Mouse (Mus musculus): ENCODE results near the gene Rec114. TPM values are rescaled to one million over a fixed set of nuclear protein-coding genes. Genes with fewer than 3 reads are reported as not detected.

Gene Rec114
- polyA plus RNA-seq, 1 experiment from 2014 or later: 1.9 TPM

GRCm38 (mm10) chr9:58748142-58748541 lies 4.4 kb upstream of the Rec114 start:
- Histone ChIP-seq H3K9ac (ENCODE audit: low read depth, low read length) (no peak overlapping the region), H3K4me1 (replicated peaks; ENCODE audit: control insufficient read depth, insufficient read depth, low read length) (no peaks in the 10 kb centered on the region), H3K4me2 (replicated peaks; ENCODE audit: low read depth) (no peak overlapping the region), H3K27me3 (replicated peaks; ENCODE audit: control insufficient read depth, insufficient read depth, low read length) (no peaks in the 10 kb centered on the region), H3K4me3 (ENCODE audit: low read depth, low read length) (no peak overlapping the region), H3K36me3 (ENCODE audit: control insufficient read depth, insufficient read depth) (no peaks in the 10 kb centered on the region), H3K27ac (ENCODE audit: low read depth, low read length) (no peak overlapping the region), H3K9me3 (ENCODE audit: control insufficient read depth) (0 out of 2 replicates have a peak, but pooled peaks cover 2% of the 10 kb centered on the region)
- ATAC-seq: no peak
- TF ChIP-seq CTCF (IDR thresholded peaks at IDR 0.05; ENCODE audit: low read depth): no peak
- WGBS: 46% methylated on average over 4 of the region's 4 CpGs

- Histone ChIP-seq H3K4me3 (ENCODE audit: low read depth, low read length) (no peak overlapping the region), H3K4me1 (replicated peaks; ENCODE audit: control insufficient read depth, insufficient read depth, low read length) (no peaks in the 10 kb centered on the region), H3K27me3 (replicated peaks; ENCODE audit: control insufficient read depth, insufficient read depth, low read length) (no peaks in the 10 kb centered on the region), H3K9ac (ENCODE audit: low read depth, low read length) (no peak overlapping the region), H3K27ac (ENCODE audit: low read depth, low read length) (no peak overlapping the region), H3K36me3 (ENCODE audit: control insufficient read depth, insufficient read depth) (no peaks in the 10 kb centered on the region), H3K9me3 (ENCODE audit: control insufficient read depth) (0 out of 2 replicates have a peak, but pooled peaks cover 2% of the 10 kb centered on the region), H3K4me2 (replicated peaks; ENCODE audit: low read depth) (no peak overlapping the region)
- TF ChIP-seq CTCF (IDR thresholded peaks at IDR 0.05; ENCODE audit: low read depth): no peak
- WGBS: 58% methylated on average over 6 of the region's 6 CpGs
- ATAC-seq: no peak
Observed at GRCm38 (mm10) chr9:58747328-58747755, 3.6 kb upstream of the Rec114 start.

- no peak for TF ChIP-seq CTCF (IDR thresholded peaks at IDR 0.05; ENCODE audit: low read depth)
- no peak overlapping the region for H3K9ac ChIP-seq (ENCODE audit: low read depth, low read length)
- H3K4me3 ChIP-seq (ENCODE audit: low read depth, low read length): no peak overlapping the region
- H3K36me3 ChIP-seq (ENCODE audit: control insufficient read depth, insufficient read depth): no peaks in the 10 kb centered on the region
- 94% methylated on average over 2 of the region's 2 CpGs for WGBS
- no peak for ATAC-seq
- no peak overlapping the region for H3K27ac ChIP-seq (ENCODE audit: low read depth, low read length)
- no peaks in the 10 kb centered on the region for H3K4me1 ChIP-seq (replicated peaks; ENCODE audit: control insufficient read depth, insufficient read depth, low read length)
- no peaks in the 10 kb centered on the region for H3K27me3 ChIP-seq (replicated peaks; ENCODE audit: control insufficient read depth, insufficient read depth, low read length)
- no peak overlapping the region for H3K4me2 ChIP-seq (replicated peaks; ENCODE audit: low read depth)
- H3K9me3 ChIP-seq (ENCODE audit: control insufficient read depth): no peaks in the 10 kb centered on the region
Observed at GRCm38 (mm10) chr9:58742692-58743091, 1.1 kb downstream of the Rec114 start.

- H3K9ac ChIP-seq (ENCODE audit: low read depth, low read length): no peak overlapping the region
- H3K27me3 ChIP-seq (replicated peaks; ENCODE audit: control insufficient read depth, insufficient read depth, low read length): no peaks in the 10 kb centered on the region
- H3K27ac ChIP-seq (ENCODE audit: low read depth, low read length): no peak overlapping the region
- no peaks in the 10 kb centered on the region for H3K9me3 ChIP-seq (ENCODE audit: control insufficient read depth)
- H3K4me1 ChIP-seq (replicated peaks; ENCODE audit: control insufficient read depth, insufficient read depth, low read length): no peaks in the 10 kb centered on the region
- H3K36me3 ChIP-seq (ENCODE audit: control insufficient read depth, insufficient read depth): no peaks in the 10 kb centered on the region
- ATAC-seq: no peak
- no peak for TF ChIP-seq CTCF (IDR thresholded peaks at IDR 0.05; ENCODE audit: low read depth)
- H3K4me2 ChIP-seq (replicated peaks; ENCODE audit: low read depth): no peak overlapping the region
- H3K4me3 ChIP-seq (ENCODE audit: low read depth, low read length): no peak overlapping the region
- 82% methylated on average over 20 of the region's 20 CpGs for WGBS
Observed at GRCm38 (mm10) chr9:58741369-58741768, 2.4 kb downstream of the Rec114 start.

- no peak for ATAC-seq
- H3K36me3 ChIP-seq (ENCODE audit: control insufficient read depth, insufficient read depth): no peaks in the 10 kb centered on the region
- H3K27ac ChIP-seq (ENCODE audit: low read depth, low read length): no peak overlapping the region
- no peaks in the 10 kb centered on the region for H3K9me3 ChIP-seq (ENCODE audit: control insufficient read depth)
- H3K27me3 ChIP-seq (replicated peaks; ENCODE audit: control insufficient read depth, insufficient read depth, low read length): no peaks in the 10 kb centered on the region
- H3K4me3 ChIP-seq (ENCODE audit: low read depth, low read length): no peak overlapping the region
- WGBS: 72% methylated on average over 9 of the region's 9 CpGs
- TF ChIP-seq CTCF (IDR thresholded peaks at IDR 0.05; ENCODE audit: low read depth): no peak
- no peak overlapping the region for H3K4me2 ChIP-seq (replicated peaks; ENCODE audit: low read depth)
- no peaks in the 10 kb centered on the region for H3K4me1 ChIP-seq (replicated peaks; ENCODE audit: control insufficient read depth, insufficient read depth, low read length)
- no peak overlapping the region for H3K9ac ChIP-seq (ENCODE audit: low read depth, low read length)
Observed at GRCm38 (mm10) chr9:58739791-58740190, 4.0 kb downstream of the Rec114 start.

GRCm38 (mm10) chr9:58723165-58723564 lies 20.6 kb downstream of the Rec114 start:
- Histone ChIP-seq H3K9ac (ENCODE audit: low read depth, low read length) (no peak overlapping the region), H3K4me3 (ENCODE audit: low read depth, low read length) (no peak overlapping the region), H3K27ac (ENCODE audit: low read depth, low read length) (no peak overlapping the region), H3K4me2 (replicated peaks; ENCODE audit: low read depth) (no peak overlapping the region), H3K27me3 (replicated peaks; ENCODE audit: control insufficient read depth, insufficient read depth, low read length) (no peaks in the 10 kb centered on the region), H3K4me1 (replicated peaks; ENCODE audit: control insufficient read depth, insufficient read depth, low read length) (no peaks in the 10 kb centered on the region), H3K36me3 (ENCODE audit: control insufficient read depth, insufficient read depth) (no peaks in the 10 kb centered on the region), H3K9me3 (ENCODE audit: control insufficient read depth) (no peaks in the 10 kb centered on the region)
- 72% methylated on average over 11 of the region's 11 CpGs for WGBS
- ATAC-seq: no peak
- TF ChIP-seq CTCF (IDR thresholded peaks at IDR 0.05; ENCODE audit: low read depth): no peak

- no peaks in the 10 kb centered on the region for H3K36me3 ChIP-seq (ENCODE audit: control insufficient read depth, insufficient read depth)
- H3K4me2 ChIP-seq (replicated peaks; ENCODE audit: low read depth): no peak overlapping the region
- no peak overlapping the region for H3K4me3 ChIP-seq (ENCODE audit: low read depth, low read length)
- ATAC-seq: no peak
- H3K27ac ChIP-seq (ENCODE audit: low read depth, low read length): no peak overlapping the region
- no peak for TF ChIP-seq CTCF (IDR thresholded peaks at IDR 0.05; ENCODE audit: low read depth)
- H3K4me1 ChIP-seq (replicated peaks; ENCODE audit: control insufficient read depth, insufficient read depth, low read length): no peaks in the 10 kb centered on the region
- H3K9ac ChIP-seq (ENCODE audit: low read depth, low read length): no peak overlapping the region
- H3K27me3 ChIP-seq (replicated peaks; ENCODE audit: control insufficient read depth, insufficient read depth, low read length): no peaks in the 10 kb centered on the region
- WGBS: 80% methylated on average over 5 of the region's 5 CpGs
- H3K9me3 ChIP-seq (ENCODE audit: control insufficient read depth): no peaks in the 10 kb centered on the region
Observed at GRCm38 (mm10) chr9:58722151-58722550, 21.6 kb downstream of the Rec114 start.

Data from intestine, postnatal 0 days (tissue).